Mouse (Mus musculus) adrenal gland, postnatal 36 days (tissue): ENCODE data around the gene Snx29. TPM values are rescaled to one million over a fixed set of nuclear protein-coding genes. Genes with fewer than 3 reads are reported as not detected.

Experiments used
- DNase-seq, 2 experiments: peaks; one replicate each; pipeline ENCODE4 v3.0.0; 2021; ENCODE audit warnings: mixed read lengths in 1 of 2
- total RNA-seq, 2 experiments: library from RNA; stranded (reverse); gene quantifications; 2 replicates each; pipeline ENCODE4 v1.2.3; 2021

Gene Snx29
- total RNA-seq, 2 experiments from 2014 or later = 16.7 to 20.1 TPM

DNA sequence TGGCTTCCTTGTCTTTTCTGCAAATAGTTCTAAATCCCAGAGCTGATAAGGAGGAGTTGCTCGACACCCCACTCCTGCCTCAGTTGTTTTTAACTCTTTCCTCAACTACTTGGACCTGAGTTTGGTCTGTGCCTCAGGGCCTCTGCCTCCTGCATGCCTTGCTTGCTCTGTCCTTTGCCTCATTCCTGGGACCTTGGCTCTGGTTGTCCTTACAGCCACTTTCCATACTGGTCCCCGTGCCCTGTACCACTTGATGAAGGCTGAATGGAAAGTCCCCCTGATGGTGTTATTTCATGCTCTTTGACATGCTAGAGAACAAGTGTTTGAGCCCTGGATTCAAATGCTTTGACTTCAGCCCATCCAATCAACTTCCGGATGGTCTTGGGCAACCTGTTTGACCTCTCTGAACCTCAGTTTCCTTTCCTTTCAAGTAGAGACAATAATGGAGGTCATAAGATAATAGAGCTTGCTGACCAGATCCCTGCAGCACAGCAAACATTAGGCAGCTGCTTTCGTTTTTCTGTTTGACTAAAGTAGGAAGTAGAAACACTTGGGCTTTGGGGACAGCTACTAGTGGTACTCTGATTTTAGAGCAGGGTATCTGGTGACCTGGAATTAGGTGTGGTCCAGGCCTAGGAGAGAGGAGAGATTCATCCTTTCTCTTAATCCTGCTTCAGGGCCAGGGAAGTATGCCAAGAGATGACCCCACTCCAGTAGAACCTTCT lies 365.7 kb downstream of the Snx29 start:
- DNase-seq = no peak

DNA sequence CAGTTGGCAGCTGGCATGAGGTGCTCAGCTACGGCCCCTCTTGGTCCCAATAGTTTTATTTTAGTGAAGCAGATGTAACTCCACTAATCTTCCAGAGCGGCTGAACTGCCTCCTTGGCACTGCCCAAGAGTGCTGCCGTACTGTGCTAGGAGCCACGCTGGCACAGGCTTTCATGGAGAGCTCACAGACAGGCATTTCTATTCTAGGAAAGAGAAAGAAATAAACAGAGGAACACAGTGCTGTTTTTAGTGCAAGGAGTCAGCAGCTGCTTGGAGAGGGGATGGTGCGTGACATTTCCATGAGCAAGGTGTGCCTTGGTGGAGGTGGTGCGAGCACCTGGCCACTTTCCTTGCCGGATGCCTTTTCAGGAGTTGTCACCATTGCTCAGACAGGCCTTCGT lies 367.4 kb downstream of the Snx29 start:
- DNase-seq = no peak

DNA sequence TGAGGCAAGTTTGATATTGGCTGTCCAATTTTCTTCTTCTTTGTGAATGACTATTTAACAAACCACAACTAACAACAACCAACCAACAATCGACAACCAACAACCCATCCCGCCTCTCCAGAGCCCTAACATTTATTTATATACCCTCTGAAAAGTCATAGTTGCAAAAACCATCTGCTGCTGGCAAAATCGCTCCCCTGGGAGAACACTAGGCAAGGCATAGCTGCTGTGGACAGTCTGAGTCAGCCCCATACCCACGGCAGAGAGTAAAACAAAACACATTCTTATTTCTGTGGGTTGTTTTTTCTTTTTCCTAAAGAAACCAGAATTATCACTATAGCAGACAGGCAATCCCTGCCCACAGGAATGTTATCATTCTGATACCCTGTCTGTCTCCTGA lies 368.0 kb downstream of the Snx29 start:
- no peak for DNase-seq

DNA sequence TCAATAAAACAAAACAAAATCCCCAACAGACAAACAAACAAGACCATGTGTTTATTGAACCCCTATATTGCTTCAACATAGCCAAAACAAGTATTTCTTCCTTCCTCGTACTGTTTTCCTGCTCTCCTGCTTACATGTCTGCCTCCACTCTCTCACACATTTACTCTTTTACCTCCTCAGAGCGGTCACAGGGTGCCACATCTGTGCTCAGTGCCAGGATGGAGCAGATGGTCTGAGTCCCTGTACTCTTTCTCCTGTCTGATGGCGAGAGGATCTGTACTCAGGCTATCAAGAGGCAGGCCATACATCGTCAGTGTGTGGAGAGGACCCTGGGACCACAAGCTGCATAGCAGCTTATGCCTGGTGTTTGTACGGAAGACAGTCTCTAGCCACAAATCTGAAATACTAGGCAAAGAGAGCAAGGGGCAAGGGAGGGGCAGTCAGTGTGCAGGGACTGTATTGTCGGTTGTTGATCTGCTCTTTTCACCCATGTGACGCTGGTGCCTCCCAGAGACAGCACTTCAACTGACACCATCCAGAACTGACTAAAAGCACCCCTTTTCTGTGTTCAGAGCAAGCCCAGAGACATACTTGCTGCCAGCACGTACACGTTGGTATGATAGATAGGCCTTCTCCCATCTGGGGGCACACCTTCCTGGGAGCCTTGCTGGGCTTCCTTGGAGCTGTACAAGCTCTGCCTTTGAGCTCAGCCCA lies 368.9 kb downstream of the Snx29 start:
- DNase-seq = no peak

DNA sequence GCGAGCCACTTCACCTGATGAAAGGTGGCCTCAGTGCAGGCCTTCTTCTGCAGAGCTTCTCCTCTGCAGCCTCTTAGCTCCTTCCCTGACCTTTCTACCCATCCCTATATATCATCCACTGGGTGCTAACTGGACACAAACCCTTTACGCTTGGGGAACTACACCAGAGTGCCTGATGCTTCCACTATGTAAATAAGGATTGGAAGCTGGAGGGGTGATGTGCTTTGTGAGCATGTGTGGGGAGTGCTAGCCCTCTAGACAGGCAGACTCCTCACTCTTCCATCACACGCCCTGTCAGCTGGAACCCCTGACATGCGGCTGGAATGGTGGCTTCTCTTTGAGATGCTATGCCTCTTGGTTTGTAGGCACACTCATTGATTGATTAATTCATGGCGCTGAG lies 370.0 kb downstream of the Snx29 start:
- no peak for DNase-seq

DNA sequence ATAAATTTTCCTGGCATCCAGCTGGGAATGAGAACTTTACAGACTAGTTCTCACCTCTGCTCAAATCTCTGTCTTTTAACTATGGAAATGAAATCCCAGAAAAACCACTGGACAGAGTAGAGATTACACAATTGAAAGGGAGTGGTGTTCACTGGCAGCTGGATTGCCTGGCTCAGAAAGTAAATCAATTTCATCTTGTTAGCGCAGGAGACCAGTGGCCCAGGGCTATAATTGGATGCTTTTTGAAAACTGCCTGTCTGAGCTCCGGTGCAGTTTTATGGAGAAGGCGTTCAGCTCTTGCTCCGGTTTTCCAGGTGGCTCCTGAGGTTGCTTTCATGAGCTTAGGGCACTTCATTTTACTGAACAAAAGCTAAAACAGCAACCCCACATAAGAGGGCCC lies 371.7 kb downstream of the Snx29 start:
- DNase-seq = no peak

DNA sequence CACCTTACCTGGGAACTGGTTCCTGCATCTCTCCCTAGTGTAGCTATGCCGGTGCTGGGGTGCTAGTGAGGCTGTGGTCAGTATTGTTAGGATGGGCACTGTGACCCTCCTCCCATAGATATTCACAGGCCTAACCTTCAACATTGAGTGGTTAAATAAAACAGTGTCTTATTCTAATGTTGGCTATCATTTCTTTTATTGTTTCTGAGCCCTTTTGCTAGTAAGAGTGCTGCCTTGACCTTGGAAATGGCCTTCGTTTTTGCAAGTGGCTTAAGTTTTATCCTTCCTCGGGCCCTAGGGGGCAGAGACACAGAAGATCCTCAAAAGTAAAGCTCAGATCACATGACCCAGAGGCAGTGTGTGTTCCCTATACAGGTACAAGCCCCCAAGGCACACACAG lies 374.1 kb downstream of the Snx29 start:
- DNase-seq = no peak

DNA sequence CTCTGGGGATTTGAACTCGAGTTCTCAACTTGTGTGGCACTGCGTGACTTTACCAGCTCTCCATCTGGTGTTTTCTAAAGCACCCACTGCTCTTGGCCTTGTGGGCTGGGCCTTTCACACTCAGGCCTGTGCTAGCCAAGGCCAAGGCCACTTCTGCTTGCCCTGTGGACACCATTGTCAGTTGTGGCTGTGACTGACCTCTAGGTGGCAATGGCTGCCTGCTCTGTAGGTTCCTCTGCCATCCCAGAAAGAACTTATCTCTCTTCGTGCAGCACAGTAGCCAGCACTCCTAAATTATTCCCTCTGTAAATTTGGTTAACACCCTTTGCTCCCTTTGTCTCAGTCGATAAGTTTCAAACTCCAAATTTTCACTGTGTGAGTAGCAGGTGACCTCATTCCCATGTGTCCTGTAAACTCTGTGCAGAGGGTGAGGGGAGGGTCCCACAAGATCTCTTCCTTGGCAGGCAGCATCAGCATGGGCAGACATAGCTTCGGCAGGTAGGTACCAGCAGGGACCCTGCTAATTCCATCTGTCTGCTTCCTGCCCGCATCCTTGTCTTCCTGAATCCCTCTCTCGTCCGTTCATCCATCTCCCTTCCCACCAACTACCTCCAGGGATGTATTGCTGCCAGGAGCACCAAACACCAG lies 375.1 kb downstream of the Snx29 start:
- peak; percentile 68 to 69 for DNase-seq

DNA sequence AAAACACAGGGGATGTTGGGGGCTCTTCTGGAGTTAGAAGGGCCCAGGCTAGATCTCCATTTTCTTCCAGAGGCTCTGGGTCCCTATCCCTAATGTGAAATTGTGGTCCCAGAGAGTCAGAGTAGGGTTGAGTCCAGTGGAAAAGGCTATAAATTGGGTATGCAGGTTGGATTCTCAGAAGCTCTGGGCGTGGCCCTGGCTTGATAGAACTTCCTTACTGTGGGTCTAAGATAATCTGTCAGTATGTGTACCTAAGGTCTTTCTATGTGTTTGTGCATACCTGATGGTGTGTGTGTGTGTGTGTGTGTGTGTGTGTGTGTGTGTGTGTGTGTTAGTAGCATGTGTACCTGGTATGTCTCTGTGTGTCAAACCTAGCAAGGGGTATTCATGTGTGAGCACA lies 378.9 kb downstream of the Snx29 start:
- no peak for DNase-seq

DNA sequence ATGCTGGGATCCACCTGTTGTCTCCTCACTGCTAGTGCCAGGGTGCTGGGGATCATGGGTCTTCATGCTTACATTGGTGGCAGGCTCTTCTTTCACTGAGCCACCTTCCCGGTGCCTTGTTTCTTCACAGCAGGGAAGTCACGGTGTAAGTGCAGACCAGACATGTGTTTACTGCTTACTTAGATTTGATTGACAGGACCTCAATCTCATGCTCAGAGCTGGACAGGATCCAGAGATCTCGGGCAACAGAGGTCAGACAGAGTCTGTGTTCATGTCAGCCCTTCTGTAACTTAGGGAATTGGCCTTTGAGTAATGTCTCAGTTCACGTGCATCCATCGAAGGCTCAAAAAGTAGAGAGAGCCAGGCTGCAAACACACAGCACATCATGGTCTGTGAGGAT lies 381.4 kb downstream of the Snx29 start:
- no peak for DNase-seq

DNA sequence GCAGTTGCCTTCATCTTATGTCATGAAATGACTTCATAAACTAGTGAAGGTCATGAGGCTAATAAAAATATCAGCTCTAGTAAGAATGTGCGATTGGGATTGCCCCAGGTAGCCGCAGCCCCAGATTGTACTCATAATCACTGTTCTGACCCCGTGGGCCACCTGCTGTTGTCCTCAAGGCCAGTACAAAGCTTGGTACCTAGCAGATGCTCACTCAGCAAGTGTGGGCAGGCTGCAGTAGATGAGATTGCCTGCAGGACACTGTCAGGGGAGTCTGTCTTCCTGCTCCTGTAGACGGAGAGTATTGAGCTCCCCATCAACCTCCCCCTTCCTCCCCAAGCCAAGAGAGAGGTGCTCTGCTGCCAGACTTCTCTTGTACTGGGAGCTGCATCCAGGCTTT lies 382.7 kb downstream of the Snx29 start:
- no peak for DNase-seq

DNA sequence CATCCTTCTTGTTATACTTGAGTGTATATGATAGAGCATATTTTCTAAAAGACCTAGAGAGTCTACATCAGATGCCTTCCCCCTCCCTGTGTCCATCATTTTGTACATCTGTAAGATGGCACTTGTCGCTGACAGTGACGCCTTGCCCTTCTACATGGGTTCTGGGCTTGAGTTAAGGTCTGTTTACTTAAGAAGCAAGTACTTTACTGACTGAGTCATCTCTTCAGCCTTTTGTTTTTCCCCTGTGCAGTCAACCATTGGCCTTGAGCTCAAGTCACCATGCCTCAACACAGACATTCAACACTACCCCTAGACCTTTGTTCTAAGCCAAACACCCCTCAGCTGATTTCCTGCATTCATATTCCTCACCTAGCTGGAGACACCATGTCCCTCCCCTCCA lies 385.4 kb downstream of the Snx29 start:
- no peak for DNase-seq

DNA sequence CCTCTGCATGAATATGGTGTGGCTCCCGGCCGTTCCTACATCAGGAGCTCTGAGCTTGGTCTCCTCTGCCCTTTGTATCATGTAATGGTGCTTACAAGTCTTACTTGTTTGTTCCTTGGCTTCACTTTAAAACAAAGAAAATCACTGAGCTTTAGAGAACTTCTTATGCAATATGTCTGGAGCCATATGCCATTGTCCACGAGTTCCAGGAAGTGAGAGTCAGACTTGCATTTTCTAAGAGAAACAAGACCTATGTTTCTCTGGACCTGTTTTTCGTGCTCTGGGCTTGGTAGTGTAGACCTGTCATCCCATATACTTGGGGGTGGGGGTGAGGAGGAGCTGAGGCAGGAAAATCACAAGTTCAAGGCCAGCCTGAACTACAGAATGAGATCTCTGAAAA lies 386.7 kb downstream of the Snx29 start:
- DNase-seq = no peak

DNA sequence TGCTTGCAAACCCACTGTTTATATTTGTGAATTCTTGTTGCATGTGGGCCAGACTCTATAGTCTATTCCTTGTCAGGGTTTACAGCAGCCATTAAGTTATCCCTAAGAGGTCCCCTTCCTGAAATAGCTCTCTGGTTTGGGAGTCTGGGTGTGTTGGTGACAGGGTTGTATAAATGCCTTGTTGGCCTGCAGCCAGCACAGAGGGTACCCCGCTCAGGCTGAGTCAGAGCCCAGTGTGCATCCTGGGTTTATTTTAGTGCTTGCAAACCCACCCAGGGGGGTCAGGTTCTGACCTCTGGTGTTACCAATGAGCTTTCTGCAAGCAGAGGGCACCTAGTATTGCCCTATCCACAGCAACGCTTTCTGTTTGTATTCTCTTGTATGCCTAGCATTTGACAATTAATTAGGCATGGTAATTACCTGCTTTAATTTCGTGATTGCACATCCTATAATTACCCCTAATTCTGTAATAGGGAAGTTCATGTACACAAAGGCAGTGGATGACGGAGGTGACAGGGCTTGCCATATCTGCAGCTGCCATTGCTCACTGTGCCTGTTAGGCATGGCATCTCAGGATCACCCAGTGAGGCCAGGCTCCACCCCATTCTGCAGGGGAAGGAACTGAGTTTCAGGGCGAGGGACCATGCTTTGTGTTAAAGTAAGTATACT lies 387.4 kb downstream of the Snx29 start:
- DNase-seq = no peak

DNA sequence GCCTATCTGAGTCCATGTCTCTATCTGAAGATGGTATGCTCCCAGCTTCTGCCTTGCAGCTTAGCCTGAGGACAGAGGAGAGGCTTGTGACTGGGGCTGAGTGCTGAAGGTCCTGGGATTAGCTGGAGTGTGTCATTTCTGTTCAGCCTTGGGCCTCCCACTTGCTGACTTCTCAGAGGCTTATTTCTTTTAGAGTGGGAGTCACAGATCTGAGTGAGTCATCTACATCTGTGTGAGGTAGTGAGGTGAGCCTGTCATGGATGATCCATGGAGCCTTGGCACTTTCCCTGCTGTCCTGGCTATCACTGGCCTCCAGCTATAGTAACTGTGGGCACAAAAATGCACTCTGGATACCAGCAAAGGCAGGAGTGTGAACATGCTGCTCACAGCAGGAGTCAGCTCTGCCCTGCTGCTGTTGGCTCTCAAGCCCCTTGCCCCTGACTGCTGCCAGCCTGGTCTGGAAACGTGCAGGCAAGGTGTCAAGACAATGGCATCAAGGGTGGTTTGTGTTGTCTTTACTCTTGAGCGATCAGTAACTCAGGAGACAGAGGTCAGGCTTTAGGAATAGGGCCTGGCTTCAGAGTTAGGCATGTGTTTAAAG lies 390.7 kb downstream of the Snx29 start:
- peak; percentile 57 to 64 for DNase-seq

DNA sequence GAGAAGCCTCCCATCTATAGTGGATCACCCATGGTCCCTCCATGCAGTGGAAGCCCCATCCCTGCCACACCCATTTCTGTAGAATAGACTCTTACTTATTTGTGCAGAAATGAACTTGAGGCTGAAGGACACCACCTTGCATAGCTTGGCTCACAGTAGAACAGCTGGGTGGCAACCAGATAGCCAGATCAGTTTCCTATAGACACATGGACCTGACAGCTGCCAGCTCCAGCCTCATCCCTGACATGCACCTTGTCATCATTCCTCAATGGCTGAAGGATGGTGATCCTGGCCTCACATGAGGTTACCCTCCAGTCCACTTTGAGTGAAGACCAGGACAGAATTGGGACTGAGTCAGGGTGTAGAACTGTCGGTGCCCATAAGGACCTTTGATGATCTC lies 394.2 kb downstream of the Snx29 start:
- no peak for DNase-seq

DNA sequence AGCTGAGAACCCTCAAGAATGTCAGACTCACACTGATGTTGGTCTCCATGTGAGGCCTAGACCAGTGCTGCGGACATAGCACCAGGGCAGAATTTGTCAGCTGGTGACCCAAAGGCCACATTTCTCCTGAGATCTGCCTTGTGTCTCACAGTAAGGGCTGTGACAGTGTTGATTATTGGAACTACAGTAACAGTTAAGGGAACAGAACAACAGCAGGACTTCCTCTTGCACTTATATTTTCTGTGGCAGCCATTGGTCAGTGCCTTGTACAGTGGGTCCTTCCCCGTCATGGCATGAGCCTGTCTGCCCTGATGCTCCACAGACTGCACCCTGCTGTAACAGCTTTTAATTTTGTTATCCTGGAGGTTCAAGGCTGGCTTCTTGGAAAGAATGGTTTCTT lies 403.2 kb downstream of the Snx29 start:
- DNase-seq = no peak

DNA sequence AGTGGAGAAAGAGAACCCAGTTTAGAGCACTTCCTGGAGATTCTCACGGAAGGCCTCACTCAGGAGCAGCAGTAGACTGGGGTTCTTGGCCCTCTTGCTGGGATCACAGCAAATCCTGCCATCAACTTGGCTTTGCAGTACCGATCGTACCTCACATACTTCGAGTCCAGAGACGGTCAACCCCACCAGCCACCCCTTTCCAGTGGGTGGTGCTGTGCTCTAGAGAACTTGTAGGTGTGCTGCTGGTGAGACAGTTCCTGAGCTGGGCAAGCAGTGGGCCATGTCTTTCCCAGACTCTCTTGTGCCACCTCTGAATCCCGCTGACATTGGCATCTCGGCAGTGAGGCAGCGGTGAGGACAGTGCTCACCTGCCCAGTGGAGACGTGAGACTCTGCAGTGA lies 404.6 kb downstream of the Snx29 start:
- DNase-seq = no peak

DNA sequence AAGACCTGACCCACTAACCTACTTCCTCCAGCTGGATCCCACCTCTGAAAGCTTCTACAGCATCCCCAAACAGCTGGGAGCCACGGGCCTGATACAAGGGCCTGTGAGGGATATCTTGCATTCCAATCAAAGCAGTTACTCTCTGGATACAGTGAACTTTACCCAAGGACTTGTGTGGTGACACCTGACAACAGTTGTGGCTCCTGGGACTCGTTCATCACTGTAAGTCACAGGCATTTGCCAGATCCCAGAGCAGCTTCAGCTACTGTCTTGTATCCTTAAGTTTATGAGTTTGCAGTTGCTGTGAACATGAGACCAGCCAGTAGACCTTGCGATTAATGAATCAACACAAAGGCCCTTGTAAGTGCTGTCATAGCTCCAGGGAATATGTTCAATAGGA lies 405.4 kb downstream of the Snx29 start:
- no peak for DNase-seq

DNA sequence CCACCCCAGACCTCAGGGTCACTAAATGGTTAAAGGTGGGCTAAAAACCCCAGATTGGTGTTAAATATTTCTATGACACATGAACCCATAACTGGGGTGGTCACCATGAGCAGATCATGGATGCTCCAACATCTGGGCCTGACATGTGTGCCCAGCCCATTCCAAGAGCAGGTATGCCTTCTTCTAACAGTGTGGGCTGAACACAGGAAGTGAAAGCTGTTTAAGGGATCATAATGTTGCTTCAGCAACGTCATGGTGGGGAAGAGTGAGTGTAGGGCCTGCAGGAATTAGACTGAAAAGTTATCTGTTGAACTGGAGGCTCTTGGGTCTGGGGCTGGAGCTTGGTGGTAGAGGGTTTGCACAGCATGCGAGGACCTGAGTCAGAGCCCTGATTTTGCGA lies 405.9 kb downstream of the Snx29 start:
- no peak for DNase-seq

DNA sequence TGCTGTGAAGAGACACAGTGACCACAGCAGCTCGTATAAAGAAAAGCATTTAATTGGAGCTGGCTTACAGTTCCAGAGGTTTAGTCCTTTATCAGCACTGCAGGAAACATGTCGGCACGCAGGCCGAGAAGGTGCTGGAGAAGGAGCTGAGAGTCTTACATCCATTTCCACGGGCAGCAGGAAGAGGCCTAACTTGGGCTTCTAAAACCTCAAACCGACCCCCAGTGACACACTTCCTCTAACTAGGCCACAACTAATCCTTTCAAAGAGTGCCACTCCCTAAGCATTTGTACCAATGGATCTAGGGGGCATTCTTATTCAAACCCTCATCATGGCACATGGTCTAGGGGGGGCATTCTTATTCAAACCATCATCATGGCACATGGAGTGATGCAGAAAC lies 406.4 kb downstream of the Snx29 start:
- no peak for DNase-seq

DNA sequence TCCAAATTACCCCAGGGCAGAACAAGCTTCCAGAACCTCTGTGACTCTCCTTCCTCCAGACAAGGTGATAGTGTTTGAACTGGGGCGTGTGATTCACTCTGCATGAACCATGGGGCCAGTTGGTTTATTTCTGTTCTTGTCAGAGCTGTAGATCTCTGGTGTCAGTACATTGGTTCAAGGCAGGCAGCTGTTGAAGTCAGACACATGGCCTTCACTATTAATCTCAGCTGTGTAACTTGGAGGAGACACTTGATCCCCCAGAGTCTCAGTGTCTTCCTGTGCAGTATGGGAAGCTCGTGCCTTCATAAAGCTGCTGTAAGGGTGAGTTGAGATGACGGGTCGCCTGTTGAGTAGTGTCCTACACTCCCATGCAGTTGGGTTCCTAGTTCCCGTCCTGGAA lies 407.1 kb downstream of the Snx29 start:
- no peak for DNase-seq
